Mouse (Mus musculus): ENCODE measurements around the gene Gm9780.
"Not testable (repeated sequence)": the region's sequence is repeated elsewhere in the genome, so short reads cannot be mapped to it uniquely, and the experiment has no call there.

- TF ChIP-seq POLR2A (IDR thresholded peaks at IDR 0.05; ENCODE audit: control insufficient read depth, extremely low read depth, insufficient read depth, low read length, poor library complexity); CTCF (IDR thresholded peaks at IDR 0.05; ENCODE audit: borderline replicate concordance, control insufficient read depth, extremely low read depth, insufficient read depth, low read length, poor library complexity): not testable (repeated sequence)
Observed at GRCm38 (mm10) chr14:26007462-26007861, 35.0 kb downstream of the Gm9780 start.

Data from thymus, adult 2 months (tissue).